Mouse (Mus musculus) bone marrow macrophage, adult 2 months (primary cell): ENCODE data around the gene Agxt.

Experiments used
- CTCF ChIP-seq: IDR thresholded peaks from 2 replicates; pipeline ENCODE4 v1.5.1; 2012; ENCODE audit warnings: low read depth, mild to moderate bottlenecking, low read length, moderate library complexity
- POLR2A ChIP-seq: IDR thresholded peaks from 2 replicates; pipeline ENCODE4 v1.6.1; 2012; ENCODE audit warnings: mild to moderate bottlenecking, low read depth, low read length, borderline replicate concordance

- TF ChIP-seq CTCF (no peak), POLR2A (no peak)
These were observed 11.0 kb upstream of the Agxt start for GRCm38 (mm10) chr1:93124066-93124465.
